8 mouse cellular contexts compared by ENCODE assay signal in the genomic region with DNA sequence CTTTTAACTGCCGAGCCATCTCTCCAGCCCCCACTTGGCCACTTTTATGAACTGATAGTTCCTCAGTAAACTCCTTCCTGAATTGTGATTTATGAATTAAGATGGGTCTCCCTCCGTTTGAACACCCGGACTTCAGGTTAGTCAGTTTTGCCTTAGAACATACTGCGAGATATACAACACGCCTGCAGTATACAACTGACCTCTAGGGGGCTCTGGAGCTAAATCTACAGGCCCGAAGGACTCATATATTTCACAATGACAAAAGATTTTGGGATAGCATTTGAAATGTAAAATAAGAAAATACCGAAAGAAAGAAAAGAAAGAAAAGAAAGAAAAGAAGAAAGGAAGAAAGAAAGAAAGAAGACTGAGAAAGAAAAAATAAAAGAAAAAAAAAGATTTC. TPM values are rescaled to one million over a fixed set of nuclear protein-coding genes. Genes with fewer than 3 reads are reported as not detected.
A peak's percentile ranks its signal among the peaks of the same experiment; 100 is the strongest.
DNase-seq lines count a peak whose midpoint lies in the region; ATAC-seq and TF ChIP-seq lines count a peak whose summit lies in the region.

No protein-coding gene starts in this region.

- TF ChIP-seq CTCF in forebrain, postnatal 0 days (IDR thresholded peaks at IDR 0.05; ENCODE audit: low read depth), result peak; percentile 68

- H3K9me3 ChIP-seq in forebrain, postnatal 0 days (ENCODE audit: low read length), result no peaks in the 10 kb centered on the region
- H3K9me3 ChIP-seq in forebrain, embryonic 15.5 days, result no peaks in the 10 kb centered on the region
- H3K9me3 ChIP-seq in embryonic facial prominence, embryonic 10.5 days, result no peaks in the 10 kb centered on the region

- H3K4me3 ChIP-seq in forebrain, postnatal 0 days (ENCODE audit: low read depth, low read length), result no peak overlapping the region
- H3K4me3 ChIP-seq in forebrain, embryonic 15.5 days, result no peak overlapping the region
- H3K4me3 ChIP-seq in embryonic facial prominence, embryonic 10.5 days, result no peak overlapping the region

- H3K9ac ChIP-seq in forebrain, postnatal 0 days, result no peak overlapping the region
- H3K9ac ChIP-seq in forebrain, embryonic 15.5 days (replicated peaks), result no peak overlapping the region

- 0 out of 2 replicates have a peak, but pooled peaks cover 5% of the 10 kb centered on the region for H3K27me3 ChIP-seq in forebrain, postnatal 0 days (ENCODE audit: insufficient read depth, low read length)
- peaks cover 14% of the 10 kb centered on the region for H3K27me3 ChIP-seq in forebrain, embryonic 15.5 days
- peaks cover 22% of the 10 kb centered on the region for H3K27me3 ChIP-seq in embryonic facial prominence, embryonic 10.5 days (replicated peaks; ENCODE audit: low read depth, poor library complexity, severe bottlenecking)
- H3K27me3 ChIP-seq in splenic B cell, adult 2 months (ENCODE audit: control insufficient read depth, insufficient read depth, low read length, poor library complexity, severe bottlenecking), result no peaks in the 10 kb centered on the region

- H3K4me2 ChIP-seq in forebrain, postnatal 0 days (ENCODE audit: low read depth), result no peak overlapping the region
- H3K4me2 ChIP-seq in forebrain, embryonic 15.5 days (replicated peaks), result no peak overlapping the region

- H3K36me3 ChIP-seq in forebrain, postnatal 0 days (ENCODE audit: insufficient read depth), result no peaks in the 10 kb centered on the region
- H3K36me3 ChIP-seq in forebrain, embryonic 15.5 days, result no peaks in the 10 kb centered on the region
- no peaks in the 10 kb centered on the region for H3K36me3 ChIP-seq in embryonic facial prominence, embryonic 10.5 days (replicated peaks)
- no peaks in the 10 kb centered on the region for H3K36me3 ChIP-seq in splenic B cell, adult 2 months (ENCODE audit: control insufficient read depth, insufficient read depth, low read length, poor library complexity, severe bottlenecking)

- no peak overlapping the region for H3K27ac ChIP-seq in forebrain, postnatal 0 days (ENCODE audit: low read depth, low read length)
- no peak overlapping the region for H3K27ac ChIP-seq in forebrain, embryonic 15.5 days (replicated peaks)
- no peak overlapping the region for H3K27ac ChIP-seq in embryonic facial prominence, embryonic 10.5 days (replicated peaks)

- 41% methylated on average over 7 of the region's 7 CpGs for WGBS in forebrain, postnatal 0 days
- WGBS in forebrain, embryonic 15.5 days, result 45% methylated on average over 7 of the region's 7 CpGs
- 40% methylated on average over 7 of the region's 7 CpGs for WGBS in embryonic facial prominence, embryonic 10.5 days
- WGBS in large intestine, adult 2 months, result 37% methylated on average over 7 of the region's 7 CpGs

- DNase-seq in forebrain, postnatal 0 days, result peak; percentile 78
- peak; percentile 83 for DNase-seq in 416B (ENCODE audit: low read depth)
- DNase-seq in adrenal gland, postnatal 10 days, result peak; percentile 80
- peak; percentile 62 for DNase-seq in embryonic facial prominence, embryonic 10.5 days (ENCODE audit: low spot score)
- DNase-seq in large intestine, adult 2 months (ENCODE audit: low read depth, low spot score), result peak; percentile 33
- DNase-seq in lung, postnatal 14 days, result peak; percentile 85
- peak; percentile 89 for DNase-seq in splenic B cell, adult 2 months (ENCODE audit: low read depth, low spot score)

- H3K4me1 ChIP-seq in forebrain, postnatal 0 days (ENCODE audit: insufficient read depth), result no peaks in the 10 kb centered on the region
- H3K4me1 ChIP-seq in forebrain, embryonic 15.5 days, result peaks cover 14% of the 10 kb centered on the region
- 0 out of 2 replicates have a peak, but pooled peaks cover 2% of the 10 kb centered on the region for H3K4me1 ChIP-seq in embryonic facial prominence, embryonic 10.5 days

- no peak for ATAC-seq in forebrain, postnatal 0 days
- ATAC-seq in forebrain, embryonic 15.5 days (replicated peaks), result no peak

RNA-seq across cellular contexts. Expression of a gene that starts 16.9 kb away (rescaled TPM):
- total RNA-seq in forebrain, postnatal 0 days (2014; rRNA removed), result not detected in 2 replicates
- 0.13 TPM in 1 of 2 replicates, not detected in the other for polyA plus RNA-seq in forebrain, postnatal 0 days (2015; fragmentation: Nextera tagmentation; extraction: Ambion mirVana)
- 0.15 TPM in 1 of 2 replicates, not detected in the other for polyA plus RNA-seq in forebrain, embryonic 15.5 days (2015; fragmentation: Nextera tagmentation; extraction: Ambion mirVana)
- 1 to 10 TPM; 1.4 to 1.5 TPM for total RNA-seq in adrenal gland, postnatal 10 days (2021)
- 0.31 and 0.69 TPM in 2 replicates for polyA plus RNA-seq in embryonic facial prominence, embryonic 10.5 days (2016; fragmentation: Nextera tagmentation; extraction: Ambion mirVana)
- polyA plus RNA-seq in large intestine, adult 2 months (2012; rRNA removed), result 16.5 and 21.5 TPM in 2 replicates

RNA-seq across cellular contexts. Expression of a gene that starts 36.0 kb away (rescaled TPM):
- total RNA-seq in forebrain, postnatal 0 days (2014; rRNA removed), result 10.2 and 28.0 TPM in 2 replicates
- polyA plus RNA-seq in forebrain, postnatal 0 days (2015; fragmentation: Nextera tagmentation; extraction: Ambion mirVana), result 1.2 and 2.1 TPM in 2 replicates
- 2.0 and 2.1 TPM in 2 replicates for polyA plus RNA-seq in forebrain, embryonic 15.5 days (2015; fragmentation: Nextera tagmentation; extraction: Ambion mirVana)
- total RNA-seq in adrenal gland, postnatal 10 days (2021), result 10 to 100 TPM in 1 of 2 experiments, 1 to 10 TPM in 1; 4.2 to 15.0 TPM
- polyA plus RNA-seq in embryonic facial prominence, embryonic 10.5 days (2016; fragmentation: Nextera tagmentation; extraction: Ambion mirVana), result 1.0 and 1.2 TPM in 2 replicates
- polyA plus RNA-seq in large intestine, adult 2 months (2012; rRNA removed), result 0.60 and 0.95 TPM in 2 replicates

RNA-seq across cellular contexts. Expression of a gene that starts 43.7 kb away (rescaled TPM):
- 56.2 and 60.8 TPM in 2 replicates for total RNA-seq in forebrain, postnatal 0 days (2014; rRNA removed)
- 58.1 and 58.4 TPM in 2 replicates for polyA plus RNA-seq in forebrain, postnatal 0 days (2015; fragmentation: Nextera tagmentation; extraction: Ambion mirVana)
- polyA plus RNA-seq in forebrain, embryonic 15.5 days (2015; fragmentation: Nextera tagmentation; extraction: Ambion mirVana), result 58.2 and 64.5 TPM in 2 replicates
- 10 to 100 TPM; 62.3 to 76.1 TPM for total RNA-seq in adrenal gland, postnatal 10 days (2021)
- 44.7 and 47.9 TPM in 2 replicates for polyA plus RNA-seq in embryonic facial prominence, embryonic 10.5 days (2016; fragmentation: Nextera tagmentation; extraction: Ambion mirVana)
- 41.6 and 49.9 TPM in 2 replicates for polyA plus RNA-seq in large intestine, adult 2 months (2012; rRNA removed)

RNA-seq across cellular contexts. Expression of a gene that starts 43.8 kb away (rescaled TPM):
- 126 and 161 TPM in 2 replicates for total RNA-seq in forebrain, postnatal 0 days (2014; rRNA removed)
- 124 and 138 TPM in 2 replicates for polyA plus RNA-seq in forebrain, postnatal 0 days (2015; fragmentation: Nextera tagmentation; extraction: Ambion mirVana)
- polyA plus RNA-seq in forebrain, embryonic 15.5 days (2015; fragmentation: Nextera tagmentation; extraction: Ambion mirVana), result 148 and 156 TPM in 2 replicates
- total RNA-seq in adrenal gland, postnatal 10 days (2021), result 100 to 1,000 TPM; 115 to 140 TPM
- polyA plus RNA-seq in embryonic facial prominence, embryonic 10.5 days (2016; fragmentation: Nextera tagmentation; extraction: Ambion mirVana), result 167 and 177 TPM in 2 replicates
- polyA plus RNA-seq in large intestine, adult 2 months (2012; rRNA removed), result 129 and 133 TPM in 2 replicates

RNA-seq across cellular contexts. Expression of a gene that starts 44.1 kb away (rescaled TPM):
- total RNA-seq in forebrain, postnatal 0 days (2014; rRNA removed), result 21.5 and 25.7 TPM in 2 replicates
- polyA plus RNA-seq in forebrain, postnatal 0 days (2015; fragmentation: Nextera tagmentation; extraction: Ambion mirVana), result 19.2 and 23.5 TPM in 2 replicates
- polyA plus RNA-seq in forebrain, embryonic 15.5 days (2015; fragmentation: Nextera tagmentation; extraction: Ambion mirVana), result 12.9 and 13.0 TPM in 2 replicates
- total RNA-seq in adrenal gland, postnatal 10 days (2021), result 10 to 100 TPM in 1 of 2 experiments, 1 to 10 TPM in 1; 8.9 to 15.2 TPM
- polyA plus RNA-seq in embryonic facial prominence, embryonic 10.5 days (2016; fragmentation: Nextera tagmentation; extraction: Ambion mirVana), result 4.2 and 4.8 TPM in 2 replicates
- polyA plus RNA-seq in large intestine, adult 2 months (2012; rRNA removed), result 218 and 235 TPM in 2 replicates

Comparison
In these comparisons a context has a peak if more than half of its experiments do, and no peak if none do; other contexts are left out.
1. DNase-seq: peak in every context shown above with its lines; median percentile 89 in splenic B cell, adult 2 months; 85 in lung, postnatal 14 days; 83 in 416B; 80 in adrenal gland, postnatal 10 days; 78 in forebrain, postnatal 0 days; 62 in embryonic facial prominence, embryonic 10.5 days; 33 in large intestine, adult 2 months.
2. RNA of a gene that starts 16.9 kb away (polyA plus RNA-seq): 16.5 to 21.5 TPM in large intestine, adult 2 months; 0.31 to 0.69 TPM in embryonic facial prominence, embryonic 10.5 days, 0.15 TPM in forebrain, embryonic 15.5 days and 0.13 TPM in forebrain, postnatal 0 days; every median in the first group is over 10 times any median in the second.